Mouse (Mus musculus): ENCODE results near the gene B3glct.

- TF ChIP-seq CTCF (IDR thresholded peaks at IDR 0.05; ENCODE audit: control insufficient read depth, insufficient read depth, low read length) (no peak), POLR2A (IDR thresholded peaks at IDR 0.05; ENCODE audit: borderline replicate concordance, control insufficient read depth, low read depth, low read length) (no peak)
Observed at GRCm38 (mm10) chr5:149779740-149780139, 101.7 kb downstream of the B3glct start.

Data from bone marrow, adult 2 months (tissue).